Mouse (Mus musculus) neural tube, embryonic 14.5 days (tissue): Measurements from ENCODE around the gene Trmt1. TPM values are rescaled to one million over a fixed set of nuclear protein-coding genes. Genes with fewer than 3 reads are reported as not detected.

Source experiments
- ATAC-seq: fragments of 200-750 bp; cut with Nextera tagmentation; 2 replicates; pipeline ENCODE4 v1.8.0; 2017; ENCODE audit warnings: low read depth, mild to moderate bottlenecking, moderate TSS enrichment, moderate library complexity
- H3K27ac ChIP-seq: fragments of 300-500 bp; sonication (generic); 2 replicates; pipeline ENCODE4 v1.5.1; 2014; ENCODE audit warnings: low read depth, mild to moderate bottlenecking, control low read depth, low read length, moderate library complexity, mixed read lengths
- H3K27me3 ChIP-seq: fragments of 300-500 bp; sonication (generic); 2 replicates; pipeline ENCODE4 v1.6.1; 2014; ENCODE audit warnings: low read length; ENCODE audit not compliant: control insufficient read depth, insufficient read depth
- H3K36me3 ChIP-seq: fragments of 300-500 bp; sonication (generic); 2 replicates; pipeline ENCODE4 v1.6.1; 2014; ENCODE audit warnings: low read length, mixed read lengths; ENCODE audit not compliant: control insufficient read depth, insufficient read depth
- H3K4me1 ChIP-seq: fragments of 300-500 bp; sonication (generic); 2 replicates; pipeline ENCODE4 v1.6.1; 2014; ENCODE audit warnings: low read length; ENCODE audit not compliant: control insufficient read depth, insufficient read depth
- H3K4me2 ChIP-seq: fragments of 300-500 bp; sonication (generic); 2 replicates; pipeline ENCODE4 v1.6.1; 2014; ENCODE audit warnings: mild to moderate bottlenecking, low read depth, low read length, control low read depth
- H3K4me3 ChIP-seq: fragments of 300-500 bp; sonication (generic); 2 replicates; pipeline ENCODE4 v1.5.1; 2014; ENCODE audit warnings: low read depth, low read length, control low read depth, mixed read lengths
- H3K9ac ChIP-seq: fragments of 300-500 bp; sonication (generic); replicated peaks from 2 replicates; pipeline ENCODE4 v1.6.1; 2014; ENCODE audit warnings: low read depth, mild to moderate bottlenecking, control low read depth, low read length, mixed read lengths
- H3K9me3 ChIP-seq: fragments of 300-500 bp; sonication (generic); 2 replicates; pipeline ENCODE4 v1.6.1; 2016; ENCODE audit warnings: low read length; ENCODE audit not compliant: control insufficient read depth
- WGBS: fragments of 180-500 bp; shearing (Covaris S2); extraction: QIAGEN DNeasy Blood & Tissue Kit; methylation state at CpG from one replicate; pipeline ENCODE4 v1.1.7; 2014; 5-methylcytosine and 5-hydroxymethylcytosine counted together
- polyA plus RNA-seq: library from polyadenylated mRNA; unstranded; fragments of >200 nt; fragmentation: Nextera tagmentation; extraction: Ambion mirVana; gene quantifications from 2 replicates; pipeline ENCODE4 v1.2.1, GENCODE M21; 2014

Trmt1 gene
- polyA plus RNA-seq, 1 experiment from 2014 or later: 70.2 TPM

DNA sequence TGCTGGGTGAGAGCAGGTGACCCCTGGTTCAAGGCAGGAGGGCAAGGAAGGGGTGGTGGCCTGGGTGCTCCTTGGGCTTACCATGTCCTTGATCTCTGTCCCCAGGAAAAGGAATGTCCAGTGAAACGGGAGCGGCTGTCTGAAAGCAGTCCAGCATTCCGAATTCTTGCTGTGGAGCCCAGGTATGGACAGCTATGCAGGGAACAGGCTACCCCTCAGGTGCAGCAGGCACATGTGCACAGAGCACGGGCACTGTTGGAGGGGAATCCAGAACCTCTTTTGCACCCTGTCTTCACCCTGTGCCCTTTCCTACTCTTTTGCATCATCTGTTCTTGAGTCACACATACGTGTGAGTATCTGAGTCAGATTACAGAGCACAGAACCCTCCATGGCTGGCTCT lies 12.2 kb downstream of the Trmt1 start:
- H3K4me2 ChIP-seq: no peak overlapping the region
- H3K9ac ChIP-seq: no peak overlapping the region
- no peaks in the 10 kb centered on the region for H3K4me1 ChIP-seq
- H3K36me3 ChIP-seq: peaks cover 28% of the 10 kb centered on the region
- H3K9me3 ChIP-seq: no peaks in the 10 kb centered on the region
- 94% methylated on average over 5 of the region's 5 CpGs for WGBS
- no peak overlapping the region for H3K4me3 ChIP-seq
- ATAC-seq: no peak
- no peak overlapping the region for H3K27ac ChIP-seq
- peaks cover 18% of the 10 kb centered on the region for H3K27me3 ChIP-seq

- Histone ChIP-seq H3K4me3 (no peak overlapping the region), H3K27me3 (peaks cover 22% of the 10 kb centered on the region), H3K36me3 (peaks cover 26% of the 10 kb centered on the region), H3K27ac (no peak overlapping the region), H3K4me1 (no peaks in the 10 kb centered on the region), H3K9ac (no peak overlapping the region), H3K4me2 (no peak overlapping the region), H3K9me3 (no peaks in the 10 kb centered on the region)
- ATAC-seq: no peak
- 89% methylated on average over 9 of the region's 9 CpGs for WGBS
Observed at GRCm38 (mm10) chr8:84698929-84699401, 12.9 kb downstream of the Trmt1 start.

GRCm38 (mm10) chr8:84699861-84700322 lies 13.8 kb downstream of the Trmt1 start:
- Histone ChIP-seq H3K9me3 (no peaks in the 10 kb centered on the region), H3K4me2 (no peak overlapping the region), H3K4me3 (no peak overlapping the region), H3K27ac (no peak overlapping the region), H3K4me1 (no peaks in the 10 kb centered on the region), H3K9ac (no peak overlapping the region), H3K36me3 (peaks cover 26% of the 10 kb centered on the region), H3K27me3 (peaks cover 26% of the 10 kb centered on the region)
- ATAC-seq: no peak
- 58% methylated on average over 7 of the region's 7 CpGs for WGBS

DNA sequence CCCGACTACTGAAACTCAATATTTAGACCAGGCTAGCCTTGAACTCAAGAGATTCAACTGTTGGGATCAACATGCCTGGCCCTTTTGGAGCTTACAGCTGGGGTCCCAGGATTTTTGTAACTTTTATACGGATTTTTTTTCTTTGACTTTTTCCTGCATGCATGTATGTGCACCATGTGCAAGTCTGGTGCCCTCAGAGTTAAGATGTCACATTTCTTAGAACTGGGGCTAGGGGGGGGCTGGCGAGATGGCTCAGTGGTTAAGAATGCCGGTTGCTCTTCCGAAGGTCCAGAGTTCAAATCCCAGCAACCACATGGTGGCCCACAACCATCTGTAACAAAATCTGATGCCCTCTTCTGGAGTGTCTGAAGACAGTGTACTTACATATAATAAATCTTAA lies 14.4 kb downstream of the Trmt1 start:
- H3K9ac ChIP-seq: no peak overlapping the region
- no peak overlapping the region for H3K4me3 ChIP-seq
- H3K4me2 ChIP-seq: no peak overlapping the region
- peaks cover 27% of the 10 kb centered on the region for H3K27me3 ChIP-seq
- H3K36me3 ChIP-seq: peaks cover 26% of the 10 kb centered on the region
- no peak overlapping the region for H3K27ac ChIP-seq
- H3K4me1 ChIP-seq: 0 out of 2 replicates have a peak, but pooled peaks cover 4% of the 10 kb centered on the region
- ATAC-seq: no peak
- 85% methylated on average over 5 of the region's 5 CpGs for WGBS
- no peaks in the 10 kb centered on the region for H3K9me3 ChIP-seq

DNA sequence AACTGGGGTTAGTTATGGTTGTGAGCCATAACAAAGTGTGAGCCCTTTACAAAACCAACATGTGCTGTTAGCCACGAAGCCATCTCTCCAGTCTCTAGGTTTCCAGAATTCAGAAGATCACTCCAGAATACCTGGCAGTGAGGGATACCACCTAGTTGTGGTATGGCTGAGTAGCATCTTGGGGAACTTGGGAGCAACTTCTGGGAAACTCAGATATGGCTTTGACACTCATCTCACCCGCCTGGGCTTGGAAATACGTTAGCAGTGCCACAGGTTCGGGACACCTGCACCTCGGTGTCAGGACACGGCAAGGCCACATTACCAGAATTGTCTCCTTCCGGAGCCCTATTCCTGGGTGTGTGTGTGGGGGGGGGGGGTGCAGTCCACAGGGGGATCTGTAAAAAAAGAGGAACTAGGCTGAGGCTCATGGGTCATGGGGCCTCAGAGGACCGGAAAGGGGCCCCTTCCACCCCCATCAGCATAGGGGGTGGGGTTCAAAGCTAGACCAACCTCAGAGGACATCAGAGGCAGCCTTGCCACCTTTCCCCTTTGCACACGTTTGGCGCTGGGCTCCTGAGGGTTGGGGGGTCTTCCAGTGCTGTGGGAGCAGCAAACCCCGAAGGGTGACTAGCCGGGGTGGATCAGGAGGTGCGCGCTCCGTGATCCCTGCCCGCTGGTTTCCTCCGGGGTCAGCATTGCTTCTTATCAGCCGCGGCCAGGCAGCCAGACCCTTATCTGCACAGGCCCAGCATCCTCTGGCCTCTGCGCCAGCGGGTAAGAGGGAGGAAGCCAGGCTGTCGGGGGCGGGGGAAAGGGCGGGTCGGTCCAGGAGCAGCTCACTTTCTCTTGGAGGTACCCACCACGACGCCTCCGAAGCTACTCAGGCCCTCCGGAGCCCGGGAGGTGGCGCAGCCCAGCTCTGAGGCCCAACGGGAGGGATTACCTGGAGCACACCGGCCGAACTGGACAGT lies 15.1 kb downstream of the Trmt1 start, which contains the start of gene Lyl1:
Lyl1 (plus strand) TSS at position 517 of the 971 bp plus-strand sequence.
- Histone ChIP-seq H3K4me2 (no peak within 1 kb of the TSS), H3K27ac (no peak within 1 kb of the TSS), H3K9me3 (no peaks in the 10 kb centered on the region), H3K36me3 (peaks cover 26% of the 10 kb centered on the region), H3K9ac (no peak within 1 kb of the TSS), H3K4me1 (0 out of 2 replicates have a peak, but pooled peaks cover 4% of the 10 kb centered on the region), H3K27me3 (peaks cover 29% of the 10 kb centered on the region), H3K4me3 (no peak within 1 kb of the TSS)
- no peak for ATAC-seq
- WGBS: 13% methylated on average over 33 of the region's 34 CpGs

DNA sequence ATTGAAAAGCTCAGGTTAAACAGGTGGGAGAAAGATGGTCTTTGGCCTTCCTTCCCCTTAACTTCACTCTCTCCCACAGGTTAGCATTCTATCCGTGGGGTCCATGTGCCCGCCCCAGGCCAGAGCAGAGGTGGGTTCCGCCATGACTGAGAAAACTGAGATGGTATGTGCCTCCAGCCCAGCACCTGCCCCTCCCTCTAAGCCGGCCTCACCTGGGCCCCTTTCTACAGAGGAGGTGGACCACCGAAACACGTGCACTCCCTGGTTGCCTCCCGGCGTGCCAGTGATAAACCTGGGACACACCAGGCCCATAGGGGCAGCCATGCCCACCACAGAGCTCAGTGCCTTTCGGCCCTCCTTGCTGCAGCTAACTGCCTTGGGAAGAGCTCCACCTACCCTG lies 16.5 kb downstream of the Trmt1 start:
- no peak overlapping the region for H3K27ac ChIP-seq
- H3K4me2 ChIP-seq: no peak overlapping the region
- H3K9me3 ChIP-seq: no peaks in the 10 kb centered on the region
- no peak overlapping the region for H3K9ac ChIP-seq
- no peak for ATAC-seq
- H3K4me3 ChIP-seq: no peak overlapping the region
- peaks cover 29% of the 10 kb centered on the region for H3K27me3 ChIP-seq
- peaks cover 13% of the 10 kb centered on the region; the same call in 1 of the 2 replicates for H3K36me3 ChIP-seq
- peaks cover 16% of the 10 kb centered on the region for H3K4me1 ChIP-seq
- 73% methylated on average over 9 of the region's 9 CpGs for WGBS

GRCm38 (mm10) chr8:84702963-84703465 lies 16.9 kb downstream of the Trmt1 start:
- no peak overlapping the region for H3K4me3 ChIP-seq
- H3K27me3 ChIP-seq: peaks cover 31% of the 10 kb centered on the region
- H3K36me3 ChIP-seq: peaks cover 11% of the 10 kb centered on the region; the same call in 1 of the 2 replicates
- no peak for ATAC-seq
- WGBS: 74% methylated on average over 6 of the region's 6 CpGs
- no peaks in the 10 kb centered on the region for H3K9me3 ChIP-seq
- H3K27ac ChIP-seq: no peak overlapping the region
- H3K9ac ChIP-seq: no peak overlapping the region
- no peak overlapping the region for H3K4me2 ChIP-seq
- H3K4me1 ChIP-seq: peaks cover 19% of the 10 kb centered on the region

GRCm38 (mm10) chr8:84703466-84704249 lies 17.6 kb downstream of the Trmt1 start:
- Histone ChIP-seq H3K9ac (peak overlapping the region; percentile 25; the same call in 1 of the 2 replicates), H3K4me2 (peak overlapping the region; percentile 20; the same call in 1 of the 2 replicates), H3K4me1 (peaks cover 19% of the 10 kb centered on the region), H3K27ac (peak overlapping the region; percentile 50; the same call in 1 of the 2 replicates), H3K9me3 (no peaks in the 10 kb centered on the region), H3K36me3 (0 out of 2 replicates have a peak, but pooled peaks cover 6% of the 10 kb centered on the region), H3K27me3 (peaks cover 31% of the 10 kb centered on the region), H3K4me3 (no peak overlapping the region)
- no peak for ATAC-seq
- 9% methylated on average over 38 of the region's 38 CpGs for WGBS
